Mouse (Mus musculus) lung, postnatal 0 days (tissue): Measurements from ENCODE around the gene Bag6. TPM values are rescaled to one million over a fixed set of nuclear protein-coding genes. Genes with fewer than 3 reads are reported as not detected.
A peak's percentile ranks its signal among the peaks of the same experiment; 100 is the strongest.

ENCODE experiments used
- ATAC-seq: fragments of 200-750 bp; cut with Nextera tagmentation; 2 replicates; pipeline ENCODE4 v1.8.0; 2017; ENCODE audit warnings: moderate library complexity
- DNase-seq: peaks from one replicate; pipeline ENCODE4 v3.0.0-alpha.2; 2016; ENCODE audit warnings: low spot score
- H3K27ac ChIP-seq: fragments of 300-500 bp; sonication (generic); 2 replicates; pipeline ENCODE4 v1.5.1; 2014; ENCODE audit warnings: antibody characterized with exemption, mild to moderate bottlenecking, low read length, mixed read lengths
- H3K27me3 ChIP-seq: fragments of 300-500 bp; sonication (generic); replicated peaks from 2 replicates; pipeline ENCODE4 v1.6.1; 2014; ENCODE audit warnings: low read length, mixed read lengths; ENCODE audit not compliant: insufficient read depth
- H3K36me3 ChIP-seq: fragments of 300-500 bp; sonication (generic); 2 replicates; pipeline ENCODE4 v1.6.1; 2014; ENCODE audit warnings: low read length, mixed read lengths; ENCODE audit not compliant: insufficient read depth
- H3K4me1 ChIP-seq: fragments of 300-500 bp; sonication (generic); 2 replicates; pipeline ENCODE4 v1.6.1; 2014; ENCODE audit warnings: antibody characterized with exemption, low read depth, low read length, mixed read lengths; ENCODE audit not compliant: insufficient read depth
- H3K4me2 ChIP-seq: fragments of 300-500 bp; sonication (generic); replicated peaks from 2 replicates; pipeline ENCODE4 v1.6.1; 2014; ENCODE audit warnings: low read depth, mild to moderate bottlenecking, low read length, moderate library complexity, mixed read lengths
- H3K4me3 ChIP-seq: fragments of 300-500 bp; sonication (generic); 2 replicates; pipeline ENCODE4 v1.5.1; 2014; ENCODE audit warnings: low read depth, low read length
- H3K9ac ChIP-seq: fragments of 300-500 bp; sonication (generic); replicated peaks from 2 replicates; pipeline ENCODE4 v1.6.1; 2014; ENCODE audit warnings: low read depth, mild to moderate bottlenecking
- H3K9me3 ChIP-seq: fragments of 300-500 bp; sonication (generic); 2 replicates; pipeline ENCODE4 v1.6.1; 2016; ENCODE audit warnings: low read length, mixed read lengths
- CTCF ChIP-seq: IDR thresholded peaks from 2 replicates; pipeline ENCODE4 v1.5.1; 2016; ENCODE audit warnings: antibody characterized with exemption, mild to moderate bottlenecking
- EP300 ChIP-seq: IDR thresholded peaks from 2 replicates; pipeline ENCODE4 v1.6.1; 2016; ENCODE audit warnings: antibody characterized with exemption, mild to moderate bottlenecking, control low read depth
- WGBS: fragments of 180-500 bp; shearing (Covaris S2); extraction: QIAGEN DNeasy Blood & Tissue Kit; methylation state at CpG from one replicate; pipeline ENCODE4 v1.1.7; 2014; 5-methylcytosine and 5-hydroxymethylcytosine counted together
- polyA plus RNA-seq: library from polyadenylated mRNA; unstranded; fragments of >200 nt; fragmentation: Nextera tagmentation; extraction: Ambion mirVana; gene quantifications from 2 replicates; pipeline ENCODE4 v1.2.1, GENCODE M21; 2015

Gene Bag6
- polyA plus RNA-seq, 1 experiment from 2014 or later, result 34.8 TPM

DNA sequence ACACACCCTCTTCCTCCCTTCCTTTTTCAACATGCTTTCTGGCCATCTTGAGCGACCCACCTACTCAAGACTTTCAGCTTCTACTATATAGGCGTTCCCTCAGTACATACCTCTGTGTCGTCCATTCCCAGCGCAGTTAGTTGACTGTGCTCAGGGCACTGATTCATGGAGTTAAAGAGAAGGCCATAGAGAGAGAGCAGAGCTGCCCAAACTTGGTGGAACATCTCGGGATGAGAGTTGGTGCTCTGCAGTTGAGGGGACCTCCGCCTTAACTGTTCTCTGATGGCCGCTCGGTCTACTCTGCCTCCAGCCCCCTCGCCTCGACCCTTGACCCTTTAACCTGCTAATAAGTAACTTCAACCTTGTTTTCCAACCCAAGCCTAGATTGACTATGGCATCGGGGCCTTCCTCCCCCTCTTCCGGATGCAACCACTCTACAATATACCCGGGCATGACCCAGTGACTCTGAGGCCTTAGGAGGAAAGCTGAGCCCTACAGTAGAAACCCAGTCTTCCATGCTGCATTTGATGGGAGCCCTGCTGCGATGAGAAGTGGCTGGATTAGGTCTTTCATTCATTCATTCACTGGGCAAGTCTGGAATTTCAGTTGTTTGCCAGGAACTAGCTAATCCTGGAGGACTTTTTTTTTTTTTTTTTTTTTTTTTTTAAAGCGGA lies 3.3 kb upstream of the Bag6 start, which contains the start of gene Apom:
Gene Apom, minus strand, starts transcription at position 551 of the 674 bp plus-strand sequence.
- Histone ChIP-seq H3K9ac (no peak within 1 kb of the TSS), H3K27ac (no peak within 1 kb of the TSS), H3K36me3 (no peaks in the 10 kb centered on the region), H3K4me3 (no peak within 1 kb of the TSS), H3K27me3 (no peaks in the 10 kb centered on the region), H3K4me1 (peaks cover 10% of the 10 kb centered on the region; the same call in 1 of the 2 replicates), H3K9me3 (no peaks in the 10 kb centered on the region), H3K4me2 (no peak within 1 kb of the TSS)
- TF ChIP-seq CTCF, result no peak
- no peak for DNase-seq
- WGBS, result 74% methylated on average over 15 of the region's 15 CpGs
- no peak for ATAC-seq

GRCm38 (mm10) chr17:35132174-35132560 lies 2.8 kb upstream of the Bag6 start:
- DNase-seq, result no peak
- H3K4me1 ChIP-seq, result peaks cover 7% of the 10 kb centered on the region
- 63% methylated on average over 3 of the region's 3 CpGs for WGBS
- H3K9ac ChIP-seq, result no peak overlapping the region
- no peaks in the 10 kb centered on the region for H3K36me3 ChIP-seq
- H3K4me3 ChIP-seq, result no peak overlapping the region
- ATAC-seq, result no peak
- H3K9me3 ChIP-seq, result no peaks in the 10 kb centered on the region
- no peaks in the 10 kb centered on the region for H3K27me3 ChIP-seq
- H3K27ac ChIP-seq, result no peak overlapping the region
- no peak overlapping the region for H3K4me2 ChIP-seq
- TF ChIP-seq EP300 (no peak), CTCF (no peak)

DNA sequence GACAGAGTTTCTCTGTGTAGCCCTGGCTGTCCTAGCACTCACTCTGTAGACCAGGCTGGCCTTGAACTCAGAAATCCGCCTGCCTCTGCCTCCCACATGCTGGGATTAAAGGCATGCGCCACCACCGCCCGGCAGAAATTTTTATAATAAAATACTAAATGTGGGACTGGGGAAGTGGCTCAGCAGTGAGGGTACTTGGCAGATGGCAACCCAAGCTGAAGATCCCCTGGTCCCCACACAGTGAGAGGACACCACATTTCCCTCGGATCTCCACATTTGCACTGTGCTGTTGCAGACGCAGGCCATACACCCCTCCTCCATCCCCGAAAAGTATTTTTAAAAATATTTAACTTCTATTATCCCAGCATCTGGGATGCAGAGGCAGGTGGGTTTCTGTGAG lies 1.5 kb upstream of the Bag6 start:
- H3K36me3 ChIP-seq, result no peaks in the 10 kb centered on the region
- no peaks in the 10 kb centered on the region for H3K9me3 ChIP-seq
- H3K4me1 ChIP-seq, result no peaks in the 10 kb centered on the region; the same call in none of the 2 replicates
- H3K9ac ChIP-seq, result no peak overlapping the region
- 95% methylated on average over 7 of the region's 7 CpGs for WGBS
- DNase-seq, result no peak
- no peak overlapping the region for H3K4me2 ChIP-seq
- H3K27ac ChIP-seq, result no peak overlapping the region
- no peaks in the 10 kb centered on the region for H3K27me3 ChIP-seq
- ATAC-seq, result no peak
- TF ChIP-seq CTCF (no peak), EP300 (no peak)
- no peak overlapping the region for H3K4me3 ChIP-seq

GRCm38 (mm10) chr17:35135591-35136320 lies 778 bp downstream of the Bag6 start:
- peak overlapping the region; percentile 69 for H3K9ac ChIP-seq
- peak; percentile 40 for ATAC-seq
- peaks cover 21% of the 10 kb centered on the region; the same call in 1 of the 2 replicates for H3K36me3 ChIP-seq
- 1% methylated on average over 33 of the region's 43 CpGs for WGBS
- H3K4me3 ChIP-seq, result peak overlapping the region; percentile 76
- TF ChIP-seq CTCF (no peak), EP300 (no peak)
- H3K27me3 ChIP-seq, result no peaks in the 10 kb centered on the region
- peak overlapping the region; percentile 83 for H3K4me2 ChIP-seq
- H3K4me1 ChIP-seq, result no peaks in the 10 kb centered on the region; the same call in 1 of the 2 replicates
- DNase-seq, result peak; percentile 83
- peak overlapping the region; percentile 93 for H3K27ac ChIP-seq
- H3K9me3 ChIP-seq, result no peaks in the 10 kb centered on the region

GRCm38 (mm10) chr17:35139269-35139668 lies 4.3 kb downstream of the Bag6 start:
- Histone ChIP-seq H3K9me3 (no peaks in the 10 kb centered on the region), H3K4me1 (no peaks in the 10 kb centered on the region; the same call in 1 of the 2 replicates), H3K27me3 (no peaks in the 10 kb centered on the region), H3K4me3 (no peak overlapping the region), H3K36me3 (peaks cover 50% of the 10 kb centered on the region), H3K4me2 (no peak overlapping the region), H3K9ac (no peak overlapping the region), H3K27ac (no peak overlapping the region)
- WGBS, result 67% methylated on average over 3 of the region's 3 CpGs
- TF ChIP-seq CTCF (no peak), EP300 (no peak)
- DNase-seq (no peak), ATAC-seq (no peak)

GRCm38 (mm10) chr17:35140490-35140996 lies 5.6 kb downstream of the Bag6 start:
- Histone ChIP-seq H3K4me2 (no peak overlapping the region), H3K36me3 (peaks cover 61% of the 10 kb centered on the region), H3K27ac (no peak overlapping the region; the same call in 1 of the 2 replicates), H3K9me3 (no peaks in the 10 kb centered on the region), H3K27me3 (no peaks in the 10 kb centered on the region), H3K4me1 (no peaks in the 10 kb centered on the region; the same call in 1 of the 2 replicates), H3K4me3 (no peak overlapping the region), H3K9ac (no peak overlapping the region)
- WGBS, result 73% methylated on average over 16 of the region's 16 CpGs
- DNase-seq, result no peak
- ATAC-seq, result no peak
- no peak for TF ChIP-seq CTCF
- TF ChIP-seq EP300, result no peak
